Mouse (Mus musculus) naive thymus-derived CD4-positive, alpha-beta T cell, adult 2 months (primary cell): ENCODE measurements at regions not wholly inside any gene's neighbourhood (a gene's known extent, or its start where the extent isn't known, plus 50 kb on each side); places are given as distances from the start of the nearest gene placed in this dataset.
A peak's percentile ranks its signal among the peaks of the same experiment; 100 is the strongest.

ENCODE experiments used
- DNase-seq: peaks from one replicate; pipeline ENCODE4 v3.0.0-alpha.2; 2011; ENCODE audit warnings: low read depth

GRCm38 (mm10) chr19:44626261-44626660 is 63.6 kb downstream of the Hif1an start:
- DNase-seq: no peak

DNA sequence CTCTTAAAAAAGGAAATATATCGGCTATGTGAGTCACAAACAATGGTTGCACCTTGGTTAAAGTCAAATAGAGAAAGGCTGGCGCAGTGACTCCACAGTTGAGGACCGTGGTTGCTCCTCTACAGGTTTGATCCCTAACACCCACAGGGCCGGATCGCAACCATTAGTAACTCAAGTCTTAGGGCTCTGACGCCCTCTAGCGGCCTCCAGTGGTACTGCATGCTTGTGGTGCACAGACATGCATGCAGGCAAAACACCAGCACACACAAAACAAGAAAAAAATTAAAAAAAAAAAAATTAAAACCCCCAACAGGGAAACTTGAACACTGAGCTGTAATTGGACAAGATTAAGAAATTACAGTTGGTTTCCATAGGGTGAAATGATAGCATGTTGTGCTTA is 67.1 kb downstream of the Hif1an start:
- peak; percentile 2 for DNase-seq

DNA sequence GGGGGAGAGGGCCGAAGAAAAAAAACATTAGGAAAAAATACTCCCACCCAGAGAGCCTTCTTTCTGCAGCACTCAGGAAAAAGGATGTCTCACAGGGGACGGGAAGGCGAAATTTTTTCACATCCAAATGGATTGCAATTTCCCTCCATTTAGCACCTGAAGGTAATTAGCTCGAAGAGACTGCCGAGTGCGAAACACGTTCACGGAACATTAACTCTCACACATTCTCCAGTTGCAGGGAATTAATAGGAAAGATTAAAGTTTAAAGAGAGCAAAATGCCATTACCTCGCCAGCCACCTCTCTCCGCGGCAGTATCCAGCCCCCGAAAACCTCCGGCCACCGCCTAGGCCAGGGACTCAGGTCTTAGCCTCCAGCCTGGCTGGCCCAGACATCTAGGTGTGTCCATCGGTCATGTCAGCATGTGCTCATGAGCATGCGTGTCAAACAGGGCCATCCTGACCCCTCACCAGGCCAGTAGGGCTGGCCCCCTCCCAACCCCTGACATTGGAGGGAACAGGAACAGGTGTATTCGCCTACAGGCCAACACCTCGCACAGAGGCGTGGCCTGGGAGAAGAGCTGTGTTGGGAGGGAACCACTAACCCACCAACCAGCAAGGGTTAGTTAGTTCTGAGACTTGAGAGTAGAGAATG is 68.8 kb downstream of the Hif1an start:
- no peak for DNase-seq

- DNase-seq: no peak
These were observed 74.6 kb downstream of the Hif1an start for GRCm38 (mm10) chr19:44637145-44637719.

DNA sequence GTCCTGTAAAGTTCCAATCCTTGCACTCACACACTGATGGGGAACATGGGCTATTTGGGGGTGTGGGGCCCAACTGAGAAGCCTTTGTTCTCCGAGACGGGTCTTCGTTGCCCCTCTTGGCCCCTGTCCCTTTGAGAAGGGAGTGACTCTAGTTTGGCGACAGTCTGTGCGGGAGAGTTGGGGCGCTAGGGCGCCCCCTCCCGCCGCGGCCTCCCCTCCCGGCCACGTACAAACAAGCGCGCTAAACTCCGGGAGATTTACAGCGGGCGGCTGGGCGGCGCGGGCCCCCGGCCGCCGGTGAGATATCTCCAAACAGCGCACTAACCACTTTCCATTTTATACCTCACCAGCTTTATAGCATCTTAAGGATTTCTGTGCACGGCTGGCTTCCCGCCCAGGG is 77.4 kb downstream of the Hif1an start:
- DNase-seq: no peak

DNA sequence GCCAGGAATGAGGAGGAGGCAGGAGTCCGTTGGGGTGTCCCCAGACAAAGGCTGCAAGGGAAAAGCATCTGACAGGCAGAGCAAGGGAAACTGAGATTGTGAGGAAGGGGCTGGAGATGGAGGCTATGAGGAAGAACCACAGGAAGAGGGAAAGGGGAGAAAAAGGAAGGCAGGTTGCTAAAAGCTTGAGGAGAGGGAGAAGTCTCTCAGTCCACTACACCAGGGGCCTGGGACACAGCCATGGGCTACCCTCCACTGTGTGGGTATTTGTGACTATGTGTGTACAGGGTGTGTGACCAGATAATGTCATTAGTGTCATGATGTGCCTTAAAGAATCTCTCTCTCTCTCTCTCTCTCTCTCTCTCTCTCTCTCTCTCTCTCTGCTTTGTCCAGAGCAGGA is 77.9 kb downstream of the Hif1an start:
- no peak for DNase-seq

DNA sequence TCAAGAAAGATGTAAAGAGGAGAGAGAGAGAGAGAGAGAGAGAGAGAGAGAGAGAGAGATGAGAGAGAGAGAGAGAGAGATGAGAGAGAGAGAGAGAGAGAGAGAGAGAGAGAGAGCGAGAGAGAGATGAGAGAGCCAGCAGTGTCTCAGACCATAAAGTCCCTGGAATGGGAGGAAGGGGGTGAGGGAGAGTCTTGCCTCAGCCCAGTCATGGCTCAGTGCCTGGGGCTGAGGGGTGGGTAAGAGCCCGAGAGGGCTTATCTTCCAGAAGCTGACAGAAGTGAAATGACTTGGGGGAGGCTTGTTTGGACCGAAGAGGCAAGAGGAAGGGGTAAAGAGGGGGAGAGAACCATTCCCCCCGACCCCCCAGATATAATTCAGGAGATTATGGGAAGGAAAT is 79.6 kb downstream of the Hif1an start:
- no peak for DNase-seq

DNA sequence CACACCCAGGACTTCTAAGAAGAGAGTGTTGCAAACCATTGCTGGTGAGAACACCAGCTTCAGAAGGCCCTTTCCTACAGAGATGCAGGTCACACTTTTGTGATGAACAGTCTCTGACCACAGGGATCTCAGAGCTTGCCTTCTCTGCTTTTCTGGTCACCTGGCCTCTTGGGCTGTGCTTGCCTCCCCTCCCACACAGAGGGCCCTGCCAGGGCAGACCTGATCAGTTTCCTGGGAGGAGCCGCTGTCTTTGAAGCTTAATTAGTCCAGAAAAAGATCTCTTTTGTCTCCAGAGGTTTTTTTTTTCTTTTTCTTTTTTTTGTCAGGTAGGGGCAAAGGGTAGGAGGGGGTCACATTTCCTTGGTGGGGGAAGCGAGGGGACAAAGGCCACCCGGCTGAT is 81.7 kb downstream of the Hif1an start:
- DNase-seq: no peak

GRCm38 (mm10) chr19:44644929-44645328 is 82.3 kb downstream of the Hif1an start:
- DNase-seq: no peak

- no peak for DNase-seq
These were observed 83.9 kb downstream of the Hif1an start for GRCm38 (mm10) chr19:44646548-44646947.

DNA sequence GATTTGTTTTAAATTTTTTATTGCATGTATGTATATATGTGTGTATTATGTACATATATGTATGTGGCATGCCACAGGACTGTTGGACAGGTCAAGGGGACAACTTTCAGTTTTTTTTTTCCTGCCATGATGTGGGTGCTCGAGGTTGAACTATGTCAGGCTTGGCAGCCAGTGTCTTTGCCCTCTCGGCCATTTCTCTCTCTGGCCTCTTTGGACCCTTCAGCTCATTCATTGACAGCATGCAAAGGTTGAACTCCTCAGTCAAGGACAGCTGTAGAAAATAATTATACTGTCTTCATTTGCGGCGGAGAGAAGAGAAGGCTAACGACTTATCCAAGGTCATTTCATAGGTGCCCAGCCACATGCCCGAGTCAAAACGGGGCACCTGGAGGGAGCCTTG is 86.6 kb downstream of the Hif1an start:
- no peak for DNase-seq

DNA sequence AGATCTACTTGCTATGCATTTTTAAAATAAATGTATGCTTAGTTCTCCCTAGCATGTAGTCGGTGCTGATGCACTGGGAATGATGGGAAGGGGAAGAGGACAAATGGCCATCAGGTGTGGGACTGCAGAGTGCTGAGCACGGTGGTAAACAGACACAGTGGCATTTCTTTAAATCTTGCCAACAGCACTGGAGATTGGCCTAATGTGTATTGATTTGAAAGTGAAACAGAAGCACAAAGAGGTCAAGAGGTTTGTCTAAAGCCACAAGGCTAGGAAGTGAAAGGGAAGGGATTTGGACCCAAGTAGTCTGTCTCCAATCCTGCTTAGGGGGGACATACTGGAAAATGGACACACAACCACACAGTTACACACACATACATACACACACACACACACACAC is 88.2 kb downstream of the Hif1an start:
- DNase-seq: no peak

GRCm38 (mm10) chr19:44651605-44652004 is 89.0 kb downstream of the Hif1an start:
- no peak for DNase-seq

DNA sequence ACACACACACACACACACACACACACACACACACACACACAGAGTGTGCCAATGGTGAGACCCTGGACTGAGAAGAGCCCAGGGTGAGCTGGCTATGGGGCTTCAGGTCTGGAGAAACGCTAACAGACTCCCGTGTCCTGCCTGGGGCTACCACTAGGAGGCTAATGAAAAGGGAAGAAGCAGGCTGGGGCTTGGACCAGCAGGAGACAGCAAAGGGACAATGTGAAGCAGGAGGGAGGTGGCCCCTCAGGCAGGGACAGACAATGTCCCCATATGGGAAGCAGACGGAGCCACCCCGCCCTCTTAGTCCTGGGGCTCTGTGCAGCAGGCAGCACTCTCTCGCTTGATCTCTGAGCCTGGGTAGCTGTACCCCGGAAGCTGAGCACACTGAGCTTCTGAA is 93.1 kb downstream of the Hif1an start:
- no peak for DNase-seq

- DNase-seq: no peak
These were observed 96.5 kb upstream of the Pax2 start for GRCm38 (mm10) chr19:44659316-44659715.

GRCm38 (mm10) chr19:44669535-44669958 is 86.3 kb upstream of the Pax2 start:
- no peak for DNase-seq

GRCm38 (mm10) chr19:44674621-44675245 is 81.1 kb upstream of the Pax2 start:
- DNase-seq: no peak

DNA sequence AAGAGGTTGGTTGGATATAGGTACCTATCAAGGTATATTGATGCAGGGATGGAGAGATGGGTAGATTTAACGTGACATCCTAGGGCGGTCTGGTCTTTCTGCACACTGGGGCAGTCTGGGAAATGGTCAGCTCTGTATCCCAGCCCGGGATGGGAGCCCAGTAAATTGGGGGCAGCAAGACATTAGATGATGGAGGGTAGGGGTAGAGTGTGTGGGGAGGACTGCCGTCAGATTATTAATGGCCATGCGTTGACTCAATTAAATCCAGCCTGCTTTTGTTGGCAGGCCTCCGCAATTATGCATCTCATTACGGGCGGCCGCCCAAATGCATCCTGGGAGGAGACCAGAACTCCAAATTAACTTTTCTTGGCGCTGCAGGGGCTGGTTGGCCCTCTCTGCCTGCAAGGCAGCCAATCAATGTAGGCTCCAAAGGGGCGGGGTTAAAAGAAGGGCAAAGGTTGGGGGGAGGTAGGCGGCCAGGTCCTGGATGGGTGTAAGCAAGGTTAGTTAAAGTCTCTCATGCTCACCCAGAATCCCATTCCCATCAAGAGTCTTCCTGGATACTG is 79.2 kb upstream of the Pax2 start:
- no peak for DNase-seq

GRCm38 (mm10) chr19:44677295-44677694 is 78.5 kb upstream of the Pax2 start:
- DNase-seq: no peak

DNA sequence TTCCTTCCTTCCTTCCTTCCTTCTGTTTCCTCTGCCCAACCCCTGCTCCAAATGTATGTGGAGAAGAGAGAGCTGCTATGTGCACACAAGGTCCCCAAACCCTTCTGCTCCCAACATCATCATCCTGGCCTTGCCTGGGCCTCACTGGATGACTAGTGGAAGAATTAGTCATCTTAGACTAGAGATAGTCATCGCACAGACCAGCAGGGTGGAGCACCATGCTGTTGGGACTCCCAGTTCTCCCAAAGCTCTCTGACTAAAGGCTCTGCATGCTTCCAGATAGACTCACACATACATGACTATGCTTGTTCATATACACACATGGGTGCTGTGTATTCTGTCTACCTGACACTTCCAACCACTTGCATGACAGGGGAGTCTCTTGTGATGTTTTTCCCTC is 77.2 kb upstream of the Pax2 start:
- DNase-seq: no peak

GRCm38 (mm10) chr19:44681675-44682074 is 74.2 kb upstream of the Pax2 start:
- DNase-seq: no peak

DNA sequence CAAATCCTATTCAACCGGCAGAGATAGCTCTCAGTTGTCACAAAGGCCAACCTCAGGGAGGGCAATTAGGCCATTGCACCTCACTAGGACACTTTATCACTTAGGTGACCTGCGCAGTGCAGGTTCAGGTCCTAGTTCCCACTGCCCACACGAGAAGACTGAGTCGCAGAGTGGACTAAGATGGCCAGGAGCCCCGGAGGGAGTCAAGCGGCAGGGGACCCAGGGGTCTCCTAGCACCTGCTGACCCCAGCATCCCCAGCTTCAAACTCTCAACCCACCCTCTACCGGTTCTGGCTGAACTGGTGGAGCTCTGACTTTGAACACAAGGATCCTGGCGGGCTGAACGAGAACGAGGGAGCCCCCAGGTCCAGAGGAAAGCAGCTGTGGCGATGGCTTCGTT is 72.7 kb upstream of the Pax2 start:
- no peak for DNase-seq

DNA sequence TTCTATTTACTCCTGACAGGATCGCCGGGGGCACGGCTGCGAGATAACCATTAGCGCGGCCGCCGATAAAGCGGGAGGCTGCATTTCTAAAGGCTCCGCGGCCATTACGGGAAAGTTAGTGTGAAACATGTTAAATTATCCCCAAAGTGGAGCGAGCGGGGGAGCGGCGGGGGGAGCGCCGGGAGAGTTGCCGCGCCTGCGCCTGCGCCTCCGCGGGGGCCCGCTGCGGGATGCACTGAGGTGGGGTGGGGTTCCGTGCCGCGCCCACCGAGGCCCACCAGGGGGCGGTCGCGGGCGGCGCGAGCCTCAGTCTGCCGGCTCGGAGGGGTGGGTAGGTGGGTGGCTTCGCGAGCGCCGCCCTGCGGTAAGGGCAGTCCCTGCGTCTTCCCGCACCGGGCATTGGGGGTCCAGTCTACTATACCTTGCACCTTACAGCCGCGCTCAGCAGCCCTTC is 71.8 kb upstream of the Pax2 start:
- peak; percentile 2 for DNase-seq
